Mouse (Mus musculus) liver, embryonic 14.5 days (tissue): Measurements from ENCODE around the gene Gm49373. TPM values are rescaled to one million over a fixed set of nuclear protein-coding genes. Genes with fewer than 3 reads are reported as not detected.

Experiments
- ATAC-seq: fragments of 200-750 bp; cut with Nextera tagmentation; 2 replicates; pipeline ENCODE4 v1.8.0; 2017; ENCODE audit warnings: moderate number of reproducible peaks, mild to moderate bottlenecking, moderate library complexity; ENCODE audit not compliant: insufficient read depth
- DNase-seq, 3 experiments: peaks; one replicate each; pipeline ENCODE4 v3.0.0-alpha.2; 2012 to 2013; ENCODE audit warnings: low read depth in 3 of 3, low spot score in 3 of 3
- H3K27ac ChIP-seq: fragments of 300-500 bp; sonication (generic); 2 replicates; pipeline ENCODE4 v1.5.1; 2014; ENCODE audit warnings: moderate library complexity, mild to moderate bottlenecking, control low read depth, inconsistent platforms
- H3K27me3 ChIP-seq: fragments of 300-500 bp; sonication (generic); 2 replicates; pipeline ENCODE4 v1.6.1; 2014; ENCODE audit warnings: mild to moderate bottlenecking, low read length, moderate library complexity; ENCODE audit not compliant: control insufficient read depth, insufficient read depth
- H3K36me3 ChIP-seq: fragments of 300-500 bp; sonication (generic); replicated peaks from 2 replicates; pipeline ENCODE4 v1.6.1; 2014; ENCODE audit warnings: low read depth; ENCODE audit not compliant: control insufficient read depth, insufficient read depth
- H3K4me1 ChIP-seq, 2 experiments: fragments of 200-500 bp in 1 of 2; fragments of 300-500 bp in 1 of 2; sonication (generic) in 1 of 2; replicated peaks; 2 replicates each; pipeline ENCODE4 v1.6.1; 2012 to 2014; ENCODE audit warnings: antibody characterized with exemption in 1 of 2, inconsistent platforms in 1 of 2, low read length in 1 of 2; ENCODE audit not compliant: control insufficient read depth in 2 of 2, insufficient read depth in 2 of 2
- H3K4me2 ChIP-seq: fragments of 300-500 bp; sonication (generic); 2 replicates; pipeline ENCODE4 v1.6.1; 2014; ENCODE audit warnings: low read depth, mild to moderate bottlenecking, control low read depth, moderate library complexity
- H3K4me3 ChIP-seq, 2 experiments: fragments of 200-500 bp in 1 of 2; fragments of 300-500 bp in 1 of 2; sonication (generic) in 1 of 2; 2 replicates each; pipeline ENCODE4 v1.5.1; 2012 to 2014; ENCODE audit warnings: low read depth in 2 of 2, low read length in 2 of 2, mild to moderate bottlenecking in 2 of 2, control low read depth in 1 of 2, inconsistent platforms in 1 of 2, moderate library complexity in 1 of 2; ENCODE audit not compliant: insufficient read depth in 1 of 2
- H3K9ac ChIP-seq: fragments of 300-500 bp; sonication (generic); replicated peaks from 2 replicates; pipeline ENCODE4 v1.6.1; 2014; ENCODE audit warnings: mild to moderate bottlenecking, control low read depth, moderate library complexity
- H3K9me3 ChIP-seq: fragments of 300-500 bp; sonication (generic); 2 replicates; pipeline ENCODE4 v1.6.1; 2016; ENCODE audit warnings: low read length, mixed read lengths; ENCODE audit not compliant: control insufficient read depth
- CTCF ChIP-seq: IDR thresholded peaks from 2 replicates; pipeline ENCODE4 v1.5.1; 2016; ENCODE audit warnings: antibody characterized with exemption, low read depth, control low read depth
- EP300 ChIP-seq: IDR thresholded peaks from 2 replicates; pipeline ENCODE4 v1.6.1; 2016; ENCODE audit warnings: antibody characterized with exemption, low read depth
- WGBS: fragments of 180-500 bp; shearing (Covaris S2); extraction: QIAGEN DNeasy Blood & Tissue Kit; methylation state at CpG from one replicate; pipeline ENCODE4 v1.1.7; 2014; ENCODE audit not compliant: insufficient replicate concordance; 5-methylcytosine and 5-hydroxymethylcytosine counted together
- polyA plus RNA-seq, 2 experiments: library from polyadenylated mRNA; depleted of rRNA in 1 of 2; stranded (reverse) in 1 of 2; unstranded in 1 of 2; fragments of >200 nt; fragmentation: Nextera tagmentation in 1 of 2; extraction: Ambion mirVana in 1 of 2; gene quantifications; 2 replicates each; pipeline versions ENCODE4 v1.2.1 to v1.2.3; 2012 to 2014

Gm49373 gene
- polyA plus RNA-seq, 2 experiments: 0.46 to 0.94 TPM

- DNase-seq (no peak), ATAC-seq (no peak)
- Histone ChIP-seq H3K4me1 (peaks cover 28 to 32% of the 10 kb centered on the region in 2 experiments), H3K9me3 (no peaks in the 10 kb centered on the region), H3K36me3 (no peaks in the 10 kb centered on the region), H3K27me3 (peaks cover 56% of the 10 kb centered on the region), H3K9ac (no peak overlapping the region), H3K27ac (no peak overlapping the region), H3K4me2 (peak overlapping the region; percentile 100), H3K4me3 (peak overlapping the region; percentile 49 to 67)
- TF ChIP-seq EP300 (no peak), CTCF (no peak)
- 4% methylated on average over 7 of the region's 7 CpGs for whole genome bisulfite sequencing
Measured at GRCm38 (mm10) chr9:21032491-21032890, 40.4 kb downstream of the Gm49373 start.

GRCm38 (mm10) chr9:21031896-21032351, 41.0 kb downstream of the Gm49373 start, which contains the start of gene Icam5:
TSS of gene Icam5 (plus strand) at chr9:21032073.
- peaks cover 50% of the 10 kb centered on the region for H3K27me3 ChIP-seq
- no peak for TF ChIP-seq EP300
- no peak for TF ChIP-seq CTCF
- no peaks in the 10 kb centered on the region for H3K36me3 ChIP-seq
- H3K4me1 ChIP-seq: peaks cover 30 to 32% of the 10 kb centered on the region in 2 experiments
- under 1% methylated on average over 35 of the region's 35 CpGs for WGBS
- ATAC-seq: no peak
- H3K4me2 ChIP-seq: peak within 1 kb of the TSS; percentile 100
- no peaks in the 10 kb centered on the region for H3K9me3 ChIP-seq
- DNase-seq: peak in 1 of 3 experiments; percentile 35
- H3K9ac ChIP-seq: peak within 1 kb of the TSS; percentile 65
- H3K27ac ChIP-seq: peak within 1 kb of the TSS; percentile 88
- H3K4me3 ChIP-seq: peak within 1 kb of the TSS; percentile 67 to 79

- Histone ChIP-seq H3K4me2 (peak overlapping the region; percentile 100), H3K4me3 (peak overlapping the region; percentile 67 to 79), H3K9me3 (no peaks in the 10 kb centered on the region), H3K36me3 (no peaks in the 10 kb centered on the region), H3K4me1 (peaks cover 30 to 32% of the 10 kb centered on the region in 2 experiments), H3K9ac (peak overlapping the region; percentile 65), H3K27ac (peak overlapping the region; percentile 88), H3K27me3 (peaks cover 45% of the 10 kb centered on the region)
- DNase-seq: peak in 1 of 3 experiments; percentile 44
- TF ChIP-seq EP300: no peak
- no peak for TF ChIP-seq CTCF
- WGBS: under 1% methylated on average over 36 of the region's 36 CpGs
- no peak for ATAC-seq
Measured at GRCm38 (mm10) chr9:21031251-21031895, 41.5 kb downstream of the Gm49373 start.

GRCm38 (mm10) chr9:21030781-21031250, 42.1 kb downstream of the Gm49373 start:
- WGBS: under 1% methylated on average over 13 of the region's 13 CpGs
- Histone ChIP-seq H3K4me1 (peaks cover 30 to 32% of the 10 kb centered on the region in 2 experiments), H3K9ac (peak overlapping the region; percentile 95)

GRCm38 (mm10) chr9:21030055-21030600, 42.8 kb downstream of the Gm49373 start:
- no peak for TF ChIP-seq CTCF
- no peak for TF ChIP-seq EP300
- H3K27ac ChIP-seq: peak overlapping the region; percentile 91
- peaks cover 32% of the 10 kb centered on the region for H3K27me3 ChIP-seq
- ATAC-seq: peak; percentile 6; the same call in 1 of the 2 replicates
- DNase-seq: no peak
- 9% methylated on average over 22 of the region's 22 CpGs for WGBS
- H3K36me3 ChIP-seq: no peaks in the 10 kb centered on the region
- H3K9ac ChIP-seq: peak overlapping the region; percentile 95
- H3K4me2 ChIP-seq: peak overlapping the region; percentile 100
- no peaks in the 10 kb centered on the region for H3K9me3 ChIP-seq
- H3K4me1 ChIP-seq: peaks cover 30 to 32% of the 10 kb centered on the region in 2 experiments
- peak overlapping the region; percentile 67 to 87 for H3K4me3 ChIP-seq

More at GRCm38 (mm10) chr9:21030781-21031250, 42.1 kb downstream of the Gm49373 start:
- peak overlapping the region; percentile 91 for H3K27ac ChIP-seq
- H3K4me2 ChIP-seq: peak overlapping the region; percentile 100
- H3K36me3 ChIP-seq: no peaks in the 10 kb centered on the region
- peak overlapping the region; percentile 67 to 87 for H3K4me3 ChIP-seq
- H3K9me3 ChIP-seq: no peaks in the 10 kb centered on the region
- peaks cover 39% of the 10 kb centered on the region for H3K27me3 ChIP-seq
- peak; percentile 93 to 97 (median 94) for DNase-seq
- TF ChIP-seq EP300: 0 out of 2 replicates have a peak, but pooled peaks have one; percentile 8
- peak; percentile 86 for TF ChIP-seq CTCF
- ATAC-seq: peak; percentile 70
